Mouse (Mus musculus) limb, embryonic 10.5 days (tissue): ENCODE results near the gene Gm5662. TPM values are rescaled to one million over a fixed set of nuclear protein-coding genes. Genes with fewer than 3 reads are reported as not detected.
"Not testable (repeated sequence)": the region's sequence is repeated elsewhere in the genome, so short reads cannot be mapped to it uniquely, and the experiment has no call there.

ENCODE experiments used
- DNase-seq: peaks from one replicate; pipeline ENCODE4 v3.0.0-alpha.2; 2017; ENCODE audit warnings: low spot score
- H3K27ac ChIP-seq: fragments of 300-500 bp; sonication (generic); 2 replicates; pipeline ENCODE4 v1.5.1; 2016; ENCODE audit warnings: mild to moderate bottlenecking
- H3K27me3 ChIP-seq: fragments of 300-500 bp; sonication (generic); 2 replicates; pipeline ENCODE4 v1.6.1; 2016; ENCODE audit warnings: low read depth, mild to moderate bottlenecking; ENCODE audit not compliant: poor library complexity, severe bottlenecking
- H3K36me3 ChIP-seq: fragments of 300-500 bp; sonication (generic); 2 replicates; pipeline ENCODE4 v1.6.1; 2016; ENCODE audit warnings: mild to moderate bottlenecking, moderate library complexity
- H3K4me1 ChIP-seq: fragments of 300-500 bp; sonication (generic); 2 replicates; pipeline ENCODE4 v1.6.1; 2016
- H3K4me3 ChIP-seq: fragments of 300-500 bp; sonication (generic); 2 replicates; pipeline ENCODE4 v1.5.1; 2016; ENCODE audit warnings: mild to moderate bottlenecking, moderate library complexity
- H3K9me3 ChIP-seq: fragments of 300-500 bp; sonication (generic); replicated peaks from 2 replicates; pipeline ENCODE4 v1.6.1; 2016; ENCODE audit warnings: mild to moderate bottlenecking
- WGBS: fragments of 180-500 bp; shearing (Covaris S2); methylation state at CpG from one replicate; pipeline ENCODE4 v1.1.7; 2016; 5-methylcytosine and 5-hydroxymethylcytosine counted together
- polyA plus RNA-seq: library from polyadenylated mRNA; unstranded; fragments of >200 nt; fragmentation: Nextera tagmentation; extraction: Ambion mirVana; gene quantifications from 2 replicates; pipeline ENCODE4 v1.2.1, GENCODE M21; 2016

The Gm5662 gene
- not detected in 2 replicates for polyA plus RNA-seq

- not testable (repeated sequence) for DNase-seq, H3K36me3 ChIP-seq, H3K4me3 ChIP-seq, H3K27ac ChIP-seq, H3K9me3 ChIP-seq, H3K27me3 ChIP-seq, H3K4me1 ChIP-seq
- 91% methylated on average over 5 of the region's 5 CpGs for WGBS
Measured at GRCm38 (mm10) chr12:88274400-88274799, at the start of gene Gm5662. Gm5662 (minus strand) TSS chr12:88274500.

DNA sequence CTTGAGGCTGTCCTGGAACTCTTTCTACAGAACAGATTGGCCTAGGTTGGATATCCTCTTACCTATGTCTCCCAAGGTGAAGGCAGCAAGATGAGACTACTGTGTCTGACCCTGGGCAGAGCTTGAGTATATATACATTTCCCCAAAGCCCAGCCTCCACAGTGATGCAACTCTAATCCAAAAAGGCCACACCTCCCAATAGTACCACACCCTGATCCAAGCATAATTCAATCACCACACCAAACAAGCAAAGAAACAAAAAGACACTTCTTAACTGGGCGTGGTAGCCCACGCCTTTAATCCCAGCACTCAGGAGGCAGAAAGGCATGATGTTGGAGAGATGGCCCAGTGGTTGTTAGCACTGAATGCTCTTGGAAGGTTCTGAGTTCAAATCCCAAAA, 49.6 kb upstream of the Gm5662 start, which contains the start of gene Gm5039:
TSS of gene Gm5039 (minus strand) at position 101 of the 400 bp plus-strand sequence.
- not testable (repeated sequence) for H3K36me3 ChIP-seq, H3K27ac ChIP-seq, H3K4me1 ChIP-seq, H3K4me3 ChIP-seq, H3K9me3 ChIP-seq, H3K27me3 ChIP-seq, DNase-seq
- 91% methylated on average over 2 of the region's 2 CpGs for WGBS

GRCm38 (mm10) chr12:88314556-88314955, 40.3 kb upstream of the Gm5662 start:
- no peak overlapping the region for H3K27ac ChIP-seq
- no peaks in the 10 kb centered on the region for H3K36me3 ChIP-seq
- WGBS, result 79% methylated on average over 3 of the region's 3 CpGs
- DNase-seq, result no peak
- no peaks in the 10 kb centered on the region for H3K27me3 ChIP-seq
- no peaks in the 10 kb centered on the region for H3K9me3 ChIP-seq
- no peak overlapping the region for H3K4me3 ChIP-seq
- no peaks in the 10 kb centered on the region for H3K4me1 ChIP-seq

- 82% methylated on average over 2 of the region's 2 CpGs for WGBS
- DNase-seq, H3K36me3 ChIP-seq, H3K4me1 ChIP-seq, H3K27me3 ChIP-seq, H3K9me3 ChIP-seq, H3K27ac ChIP-seq, H3K4me3 ChIP-seq: not testable (repeated sequence)
Measured at GRCm38 (mm10) chr12:88297171-88297570, 22.9 kb upstream of the Gm5662 start.

- H3K4me3 ChIP-seq, DNase-seq, H3K4me1 ChIP-seq, H3K36me3 ChIP-seq, H3K27me3 ChIP-seq, H3K27ac ChIP-seq, H3K9me3 ChIP-seq: not testable (repeated sequence)
- WGBS, result 76% methylated on average over 4 of the region's 4 CpGs
Measured at GRCm38 (mm10) chr12:88293082-88293481, 18.8 kb upstream of the Gm5662 start.

- H3K36me3 ChIP-seq, H3K9me3 ChIP-seq, DNase-seq, H3K27me3 ChIP-seq, H3K4me3 ChIP-seq, H3K27ac ChIP-seq, H3K4me1 ChIP-seq: not testable (repeated sequence)
- WGBS, result 91% methylated on average over 4 of the region's 5 CpGs
Measured at GRCm38 (mm10) chr12:88285224-88285623, 10.9 kb upstream of the Gm5662 start.

GRCm38 (mm10) chr12:88257241-88257640, 17.1 kb downstream of the Gm5662 start:
- H3K4me1 ChIP-seq, result no peaks in the 10 kb centered on the region
- H3K9me3 ChIP-seq, result no peaks in the 10 kb centered on the region
- no peak for DNase-seq
- WGBS, result 58% methylated on average over 1 of the region's 1 CpGs
- H3K36me3 ChIP-seq, result no peaks in the 10 kb centered on the region
- H3K27ac ChIP-seq, result no peak overlapping the region
- H3K27me3 ChIP-seq, result no peaks in the 10 kb centered on the region
- H3K4me3 ChIP-seq, result no peak overlapping the region

DNA sequence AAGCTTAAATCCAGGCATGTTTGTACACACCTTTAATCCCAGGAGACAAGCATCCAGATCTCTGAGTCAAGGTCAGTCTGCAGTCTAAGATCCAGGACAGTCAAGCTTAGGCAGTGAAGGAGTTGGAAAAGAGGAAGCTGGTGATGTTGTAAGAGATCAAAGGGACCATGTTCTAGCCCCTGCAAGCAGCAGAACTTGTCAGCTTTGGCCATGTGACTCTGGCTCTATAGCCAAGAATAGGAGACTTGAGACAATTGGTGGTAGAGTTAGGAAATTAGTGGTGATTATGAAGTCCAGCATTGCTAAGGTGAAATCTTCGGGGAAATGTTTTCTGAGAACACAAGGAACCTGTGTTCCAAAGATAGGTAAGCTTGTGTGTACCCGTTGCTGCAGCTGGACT, 18.4 kb downstream of the Gm5662 start:
- H3K36me3 ChIP-seq, DNase-seq, H3K4me3 ChIP-seq, H3K27ac ChIP-seq, H3K4me1 ChIP-seq, H3K9me3 ChIP-seq, H3K27me3 ChIP-seq: not testable (repeated sequence)
- WGBS, result 71% methylated on average over 2 of the region's 2 CpGs

DNA sequence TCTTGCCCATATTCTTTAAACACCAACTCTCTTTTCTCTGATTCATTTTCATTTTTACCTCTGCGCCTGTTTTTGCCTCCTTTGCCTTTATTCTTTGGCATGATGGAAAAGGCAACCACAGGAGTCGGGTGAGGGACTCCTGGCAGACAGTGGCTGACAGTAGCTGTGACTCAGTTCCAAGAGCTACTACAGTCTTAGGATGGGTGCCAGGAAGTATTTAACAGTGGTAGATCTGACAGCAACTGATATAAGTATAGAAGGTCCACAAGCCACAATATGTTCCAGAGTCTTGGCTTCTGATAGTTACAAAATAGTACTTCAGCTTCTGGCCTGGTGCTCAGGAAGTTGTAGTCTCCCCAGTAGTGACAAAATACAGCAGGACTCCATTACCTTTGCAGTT, 24.3 kb downstream of the Gm5662 start, which contains the start of gene Gm8332:
TSS of gene Gm8332 (minus strand) at position 101 of the 400 bp plus-strand sequence.
- H3K9me3 ChIP-seq, H3K27me3 ChIP-seq, H3K4me1 ChIP-seq, H3K36me3 ChIP-seq, H3K27ac ChIP-seq, H3K4me3 ChIP-seq, DNase-seq: not testable (repeated sequence)
- WGBS, result 85% methylated on average over 2 of the region's 2 CpGs

DNA sequence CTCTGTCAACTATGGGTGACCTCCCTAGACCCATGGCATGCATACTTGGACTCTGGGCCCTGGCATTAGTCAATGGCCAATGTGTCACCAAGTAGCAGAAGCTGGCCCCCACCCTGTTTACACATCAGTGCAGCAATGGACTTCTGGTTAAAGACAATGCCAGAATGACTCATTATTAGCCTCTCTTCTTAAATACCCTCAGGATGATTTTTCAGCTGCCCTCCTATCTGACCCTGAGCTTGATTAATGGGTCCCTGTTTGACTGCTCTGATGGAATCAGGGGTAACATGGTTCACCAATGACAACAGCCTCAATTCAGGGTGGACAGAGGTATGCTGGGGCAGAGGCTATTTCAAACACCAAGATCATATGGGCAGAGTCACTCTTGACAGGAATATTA, 28.5 kb downstream of the Gm5662 start:
- H3K4me1 ChIP-seq, H3K4me3 ChIP-seq, H3K27ac ChIP-seq, H3K27me3 ChIP-seq, H3K36me3 ChIP-seq, H3K9me3 ChIP-seq, DNase-seq: not testable (repeated sequence)

GRCm38 (mm10) chr12:88242940-88243339, 31.4 kb downstream of the Gm5662 start:
- H3K36me3 ChIP-seq, H3K9me3 ChIP-seq, H3K27me3 ChIP-seq, H3K4me1 ChIP-seq, H3K4me3 ChIP-seq, H3K27ac ChIP-seq, DNase-seq: not testable (repeated sequence)
- WGBS, result 48% methylated on average over 1 of the region's 1 CpGs

Other genes with a start within 250 kb of the Gm5662 start
- gene Gm2056, start 247.5 kb downstream of the Gm5662 start, polyA plus RNA-seq, result not detected in 2 replicates
- gene Gm16368, start 190.8 kb downstream of the Gm5662 start, polyA plus RNA-seq, result not detected in 2 replicates
- not detected in 2 replicates for gene Gm10436, start 92.4 kb downstream of the Gm5662 start, polyA plus RNA-seq
- gene Gm8332, start 24.4 kb downstream of the Gm5662 start, polyA plus RNA-seq, result not detected in 2 replicates
- gene Gm5039, start 49.5 kb upstream of the Gm5662 start, polyA plus RNA-seq, result not detected in 2 replicates
- 20.0 and 21.8 TPM in 2 replicates for gene Adck1, start 86.1 kb upstream of the Gm5662 start, polyA plus RNA-seq